Mouse (Mus musculus): ENCODE data around the gene Tmem209. TPM values are rescaled to one million over a fixed set of nuclear protein-coding genes. Genes with fewer than 3 reads are reported as not detected.

The Tmem209 gene
- polyA plus RNA-seq, 1 experiment from 2014 or later: 38.2 TPM

- Histone ChIP-seq H3K4me2 (ENCODE audit: low read length) (no peak overlapping the region), H3K4me1 (ENCODE audit: control insufficient read depth, insufficient read depth, low read length) (peaks cover 19% of the 10 kb centered on the region), H3K9me3 (ENCODE audit: control insufficient read depth, low read length) (no peaks in the 10 kb centered on the region), H3K27ac (replicated peaks; ENCODE audit: low read depth, low read length) (no peak overlapping the region), H3K4me3 (replicated peaks; ENCODE audit: low read depth, low read length) (no peak overlapping the region), H3K36me3 (ENCODE audit: control insufficient read depth, insufficient read depth, low read length) (no peaks in the 10 kb centered on the region), H3K27me3 (ENCODE audit: control insufficient read depth, insufficient read depth, low read length) (no peaks in the 10 kb centered on the region), H3K9ac (replicated peaks; ENCODE audit: low read length) (no peak overlapping the region)
- ATAC-seq (ENCODE audit: low FRiP score, low TSS enrichment) (no peak), DNase-seq (no peak)
- WGBS: 82% methylated on average over 6 of the region's 6 CpGs
These were observed 32.7 kb upstream of the Tmem209 start for GRCm38 (mm10) chr6:30542277-30542676.

- Histone ChIP-seq H3K9ac (replicated peaks; ENCODE audit: low read length) (no peak within 1 kb of the TSS), H3K4me2 (ENCODE audit: low read length) (no peak within 1 kb of the TSS), H3K9me3 (ENCODE audit: control insufficient read depth, low read length) (no peaks in the 10 kb centered on the region), H3K36me3 (ENCODE audit: control insufficient read depth, insufficient read depth, low read length) (no peaks in the 10 kb centered on the region), H3K4me3 (replicated peaks; ENCODE audit: low read depth, low read length) (no peak within 1 kb of the TSS), H3K27ac (replicated peaks; ENCODE audit: low read depth, low read length) (no peak within 1 kb of the TSS), H3K4me1 (ENCODE audit: control insufficient read depth, insufficient read depth, low read length) (peaks cover 10% of the 10 kb centered on the region), H3K27me3 (ENCODE audit: control insufficient read depth, insufficient read depth, low read length) (no peaks in the 10 kb centered on the region)
- WGBS: 84% methylated on average over 11 of the region's 11 CpGs
- ATAC-seq (ENCODE audit: low FRiP score, low TSS enrichment): no peak
- DNase-seq: no peak
These were observed 31.6 kb upstream of the Tmem209 start, which contains the start of gene Cpa2 for GRCm38 (mm10) chr6:30541009-30541799. Gene Cpa2, plus strand, starts transcription at chr6:30541582.

- no peaks in the 10 kb centered on the region for H3K9me3 ChIP-seq (ENCODE audit: control insufficient read depth, low read length)
- H3K4me3 ChIP-seq (replicated peaks; ENCODE audit: low read depth, low read length): no peak overlapping the region
- WGBS: 87% methylated on average over 5 of the region's 5 CpGs
These were observed 29.2 kb upstream of the Tmem209 start for GRCm38 (mm10) chr6:30538800-30539199.

GRCm38 (mm10) chr6:30538240-30538639 lies 28.7 kb upstream of the Tmem209 start:
- H3K4me3 ChIP-seq (replicated peaks; ENCODE audit: low read depth, low read length): no peak overlapping the region
- peaks cover 3% of the 10 kb centered on the region; the same call in 1 of the 2 replicates for H3K4me1 ChIP-seq (ENCODE audit: control insufficient read depth, insufficient read depth, low read length)
- WGBS: 67% methylated on average over 10 of the region's 10 CpGs
- no peak overlapping the region for H3K4me2 ChIP-seq (ENCODE audit: low read length)
- no peak overlapping the region for H3K9ac ChIP-seq (replicated peaks; ENCODE audit: low read length)
- no peak for ATAC-seq (ENCODE audit: low FRiP score, low TSS enrichment)
- no peak for DNase-seq
- H3K9me3 ChIP-seq (ENCODE audit: control insufficient read depth, low read length): no peaks in the 10 kb centered on the region
- no peaks in the 10 kb centered on the region for H3K36me3 ChIP-seq (ENCODE audit: control insufficient read depth, insufficient read depth, low read length)
- no peaks in the 10 kb centered on the region for H3K27me3 ChIP-seq (ENCODE audit: control insufficient read depth, insufficient read depth, low read length)
- H3K27ac ChIP-seq (replicated peaks; ENCODE audit: low read depth, low read length): no peak overlapping the region

More at GRCm38 (mm10) chr6:30538800-30539199, 29.2 kb upstream of the Tmem209 start:
- DNase-seq (no peak), ATAC-seq (ENCODE audit: low FRiP score, low TSS enrichment) (no peak)
- peaks cover 3% of the 10 kb centered on the region; the same call in 1 of the 2 replicates for H3K4me1 ChIP-seq (ENCODE audit: control insufficient read depth, insufficient read depth, low read length)
- no peak overlapping the region for H3K27ac ChIP-seq (replicated peaks; ENCODE audit: low read depth, low read length)
- no peaks in the 10 kb centered on the region for H3K27me3 ChIP-seq (ENCODE audit: control insufficient read depth, insufficient read depth, low read length)
- no peak overlapping the region for H3K9ac ChIP-seq (replicated peaks; ENCODE audit: low read length)
- no peaks in the 10 kb centered on the region for H3K36me3 ChIP-seq (ENCODE audit: control insufficient read depth, insufficient read depth, low read length)
- no peak overlapping the region for H3K4me2 ChIP-seq (ENCODE audit: low read length)

GRCm38 (mm10) chr6:30535340-30535739 lies 25.8 kb upstream of the Tmem209 start:
- ATAC-seq (ENCODE audit: low FRiP score, low TSS enrichment) (no peak), DNase-seq (peak; percentile 17)
- Histone ChIP-seq H3K27me3 (ENCODE audit: control insufficient read depth, insufficient read depth, low read length) (no peaks in the 10 kb centered on the region), H3K4me2 (ENCODE audit: low read length) (no peak overlapping the region), H3K9ac (replicated peaks; ENCODE audit: low read length) (no peak overlapping the region), H3K36me3 (ENCODE audit: control insufficient read depth, insufficient read depth, low read length) (no peaks in the 10 kb centered on the region), H3K27ac (replicated peaks; ENCODE audit: low read depth, low read length) (no peak overlapping the region), H3K4me3 (replicated peaks; ENCODE audit: low read depth, low read length) (no peak overlapping the region), H3K9me3 (ENCODE audit: control insufficient read depth, low read length) (no peaks in the 10 kb centered on the region), H3K4me1 (ENCODE audit: control insufficient read depth, insufficient read depth, low read length) (no peaks in the 10 kb centered on the region)
- WGBS: 40% methylated on average over 3 of the region's 3 CpGs

- no peak for DNase-seq
- Histone ChIP-seq H3K4me2 (ENCODE audit: low read length) (no peak overlapping the region), H3K9me3 (ENCODE audit: control insufficient read depth, low read length) (no peaks in the 10 kb centered on the region), H3K36me3 (ENCODE audit: control insufficient read depth, insufficient read depth, low read length) (no peaks in the 10 kb centered on the region), H3K4me3 (replicated peaks; ENCODE audit: low read depth, low read length) (no peak overlapping the region), H3K27ac (replicated peaks; ENCODE audit: low read depth, low read length) (no peak overlapping the region), H3K4me1 (ENCODE audit: control insufficient read depth, insufficient read depth, low read length) (peaks cover 18% of the 10 kb centered on the region), H3K27me3 (ENCODE audit: control insufficient read depth, insufficient read depth, low read length) (no peaks in the 10 kb centered on the region), H3K9ac (replicated peaks; ENCODE audit: low read length) (no peak overlapping the region)
- WGBS: 80% methylated on average over 6 of the region's 6 CpGs
- no peak for ATAC-seq (ENCODE audit: low FRiP score, low TSS enrichment)
These were observed 19.2 kb upstream of the Tmem209 start for GRCm38 (mm10) chr6:30528800-30529199.

- peak overlapping the region; percentile 37 for H3K4me2 ChIP-seq (ENCODE audit: low read length)
- H3K9me3 ChIP-seq (ENCODE audit: control insufficient read depth, low read length): no peaks in the 10 kb centered on the region
- DNase-seq (peak; percentile 72), ATAC-seq (ENCODE audit: low FRiP score, low TSS enrichment) (no peak; the same call in 1 of the 2 replicates)
- H3K4me1 ChIP-seq (ENCODE audit: control insufficient read depth, insufficient read depth, low read length): peaks cover 18% of the 10 kb centered on the region
- no peak overlapping the region for H3K4me3 ChIP-seq (replicated peaks; ENCODE audit: low read depth, low read length)
- H3K27ac ChIP-seq (replicated peaks; ENCODE audit: low read depth, low read length): peak overlapping the region; percentile 77
- H3K36me3 ChIP-seq (ENCODE audit: control insufficient read depth, insufficient read depth, low read length): no peaks in the 10 kb centered on the region
- no peaks in the 10 kb centered on the region for H3K27me3 ChIP-seq (ENCODE audit: control insufficient read depth, insufficient read depth, low read length)
- WGBS: 8% methylated on average over 19 of the region's 19 CpGs
- H3K9ac ChIP-seq (replicated peaks; ENCODE audit: low read length): peak overlapping the region; percentile 42; the same call in 1 of the 2 replicates
These were observed 17.3 kb upstream of the Tmem209 start for GRCm38 (mm10) chr6:30526586-30527515.

GRCm38 (mm10) chr6:30525456-30526332 lies 16.1 kb upstream of the Tmem209 start:
- H3K27ac ChIP-seq (replicated peaks; ENCODE audit: low read depth, low read length): no peak overlapping the region; the same call in 1 of the 2 replicates
- H3K9me3 ChIP-seq (ENCODE audit: control insufficient read depth, low read length): no peaks in the 10 kb centered on the region
- H3K9ac ChIP-seq (replicated peaks; ENCODE audit: low read length): no peak overlapping the region
- DNase-seq (no peak), ATAC-seq (ENCODE audit: low FRiP score, low TSS enrichment) (no peak)
- WGBS: 59% methylated on average over 7 of the region's 7 CpGs
- no peak overlapping the region for H3K4me3 ChIP-seq (replicated peaks; ENCODE audit: low read depth, low read length)
- no peaks in the 10 kb centered on the region for H3K27me3 ChIP-seq (ENCODE audit: control insufficient read depth, insufficient read depth, low read length)
- no peak overlapping the region for H3K4me2 ChIP-seq (ENCODE audit: low read length)
- no peaks in the 10 kb centered on the region for H3K36me3 ChIP-seq (ENCODE audit: control insufficient read depth, insufficient read depth, low read length)
- peaks cover 18% of the 10 kb centered on the region for H3K4me1 ChIP-seq (ENCODE audit: control insufficient read depth, insufficient read depth, low read length)
